Mouse (Mus musculus) frontal cortex, postnatal 25 days (tissue): ENCODE measurements at regions not wholly inside any gene's neighbourhood (a gene's known extent, or its start where the extent isn't known, plus 50 kb on each side); places are given as distances from the start of the nearest gene placed in this dataset.
A peak's percentile ranks its signal among the peaks of the same experiment; 100 is the strongest.

Experiments
- DNase-seq, 2 experiments: peaks; one replicate each; pipeline ENCODE4 v3.0.0; 2022; ENCODE audit warnings: low spot score in 2 of 2

- no peak for DNase-seq
Measured at GRCm38 (mm10) chr2:51799856-51800255, 135.1 kb downstream of the Rbm43 start.

GRCm38 (mm10) chr2:51822976-51823375 is 112.0 kb downstream of the Rbm43 start:
- DNase-seq, result no peak

- DNase-seq, result peak in 1 of 2 experiments; percentile 30
Measured at GRCm38 (mm10) chr2:51830286-51830944, 104.5 kb downstream of the Rbm43 start.

- DNase-seq, result no peak
Measured at GRCm38 (mm10) chr2:51830965-51831720, 103.8 kb downstream of the Rbm43 start.

GRCm38 (mm10) chr2:51837864-51838263 is 97.1 kb downstream of the Rbm43 start:
- no peak for DNase-seq

GRCm38 (mm10) chr2:51840808-51841207 is 94.2 kb downstream of the Rbm43 start:
- DNase-seq, result no peak

GRCm38 (mm10) chr2:51844831-51845230 is 90.1 kb downstream of the Rbm43 start:
- no peak for DNase-seq

GRCm38 (mm10) chr2:51847556-51847955 is 87.4 kb downstream of the Rbm43 start:
- no peak for DNase-seq

- no peak for DNase-seq
Measured at GRCm38 (mm10) chr2:51847964-51848363, 87.0 kb downstream of the Rbm43 start.

- no peak for DNase-seq
Measured at GRCm38 (mm10) chr2:51848491-51848890, 86.5 kb downstream of the Rbm43 start.

GRCm38 (mm10) chr2:51850581-51850980 is 84.4 kb downstream of the Rbm43 start:
- no peak for DNase-seq

GRCm38 (mm10) chr2:51851711-51852110 is 83.3 kb downstream of the Rbm43 start:
- no peak for DNase-seq

- DNase-seq, result no peak
Measured at GRCm38 (mm10) chr2:51857226-51857625, 77.7 kb downstream of the Rbm43 start.

GRCm38 (mm10) chr2:51866045-51866444 is 68.9 kb downstream of the Rbm43 start:
- DNase-seq, result no peak

- no peak for DNase-seq
Measured at GRCm38 (mm10) chr2:51868878-51869510, 66.0 kb downstream of the Rbm43 start.

- DNase-seq, result no peak
Measured at GRCm38 (mm10) chr2:51871571-51871970, 63.4 kb downstream of the Rbm43 start.
